Mouse (Mus musculus): ENCODE data around the gene Ros1. TPM values are rescaled to one million over a fixed set of nuclear protein-coding genes. Genes with fewer than 3 reads are reported as not detected.

Ros1 gene
- polyA plus RNA-seq, 1 experiment from 2014 or later = 0.03 TPM

GRCm38 (mm10) chr10:52021736-52022394 is 173.2 kb downstream of the Ros1 start:
- H3K9ac ChIP-seq = peak overlapping the region; percentile 46; the same call in 1 of the 2 replicates

GRCm38 (mm10) chr10:52021231-52021630 is 173.8 kb downstream of the Ros1 start:
- no peak overlapping the region for H3K4me3 ChIP-seq
- no peak for ATAC-seq (ENCODE audit: insufficient number of reproducible peaks, low FRiP score)

More at GRCm38 (mm10) chr10:52021736-52022394, 173.2 kb downstream of the Ros1 start:
- H3K4me2 ChIP-seq = peak overlapping the region; percentile 99
- no peaks in the 10 kb centered on the region for H3K36me3 ChIP-seq
- H3K9me3 ChIP-seq (replicated peaks) = no peaks in the 10 kb centered on the region
- H3K4me1 ChIP-seq (replicated peaks) = peaks cover 15% of the 10 kb centered on the region
- under 1% methylated on average over 14 of the region's 15 CpGs for WGBS
- peak overlapping the region; percentile 59 for H3K4me3 ChIP-seq
- no peak overlapping the region for H3K27ac ChIP-seq (ENCODE audit: poor library complexity, severe bottlenecking)
- H3K27me3 ChIP-seq (replicated peaks) = peaks cover 74% of the 10 kb centered on the region
- no peak for ATAC-seq (ENCODE audit: insufficient number of reproducible peaks, low FRiP score)

GRCm38 (mm10) chr10:52018471-52018870 is 176.6 kb downstream of the Ros1 start:
- 59% methylated on average over 1 of the region's 1 CpGs for WGBS
- Histone ChIP-seq H3K36me3 (no peaks in the 10 kb centered on the region), H3K27ac (ENCODE audit: poor library complexity, severe bottlenecking) (no peak overlapping the region), H3K27me3 (replicated peaks) (peaks cover 49% of the 10 kb centered on the region), H3K9me3 (replicated peaks) (no peaks in the 10 kb centered on the region), H3K4me3 (no peak overlapping the region), H3K9ac (no peak overlapping the region), H3K4me2 (no peak overlapping the region), H3K4me1 (replicated peaks) (peaks cover 15% of the 10 kb centered on the region)
- ATAC-seq (ENCODE audit: insufficient number of reproducible peaks, low FRiP score) = no peak

More at GRCm38 (mm10) chr10:52021231-52021630, 173.8 kb downstream of the Ros1 start:
- Histone ChIP-seq H3K27ac (ENCODE audit: poor library complexity, severe bottlenecking) (no peak overlapping the region), H3K4me2 (peak overlapping the region; percentile 99; the same call in 1 of the 2 replicates), H3K9me3 (replicated peaks) (no peaks in the 10 kb centered on the region), H3K9ac (no peak overlapping the region), H3K36me3 (no peaks in the 10 kb centered on the region), H3K4me1 (replicated peaks) (peaks cover 15% of the 10 kb centered on the region), H3K27me3 (replicated peaks) (peaks cover 71% of the 10 kb centered on the region)
- 3% methylated on average over 9 of the region's 9 CpGs for WGBS

Small RNA genes within 50 kb of the gene (microRNA-seq; reads per million reads assigned to microRNA genes)
- gene Gm24084 = not detected

Other genes with a start within 250 kb of the Ros1 start
- gene Vgll2, start 172.7 kb downstream of the Ros1 start, polyA plus RNA-seq (2016; fragmentation: Nextera tagmentation; extraction: Ambion mirVana) = 0.29 and 0.33 TPM in 2 replicates
- gene Dcbld1, start 38.4 kb upstream of the Ros1 start, polyA plus RNA-seq (2016; fragmentation: Nextera tagmentation; extraction: Ambion mirVana) = 9.3 and 9.9 TPM in 2 replicates
- gene Gm26741, start 163.5 kb upstream of the Ros1 start, polyA plus RNA-seq (2016; fragmentation: Nextera tagmentation; extraction: Ambion mirVana) = not detected in 2 replicates
- gene Gopc, start 186.9 kb upstream of the Ros1 start, polyA plus RNA-seq (2016; fragmentation: Nextera tagmentation; extraction: Ambion mirVana) = 20.2 and 23.3 TPM in 2 replicates
- gene Nepn, start 193.7 kb upstream of the Ros1 start, polyA plus RNA-seq (2016; fragmentation: Nextera tagmentation; extraction: Ambion mirVana) = not detected in 2 replicates
- gene Nus1, start 222.3 kb upstream of the Ros1 start, polyA plus RNA-seq (2016; fragmentation: Nextera tagmentation; extraction: Ambion mirVana) = 11.4 TPM in 2 replicates

Data from heart, embryonic 12.5 days (tissue).